Mouse (Mus musculus) neural tube, embryonic 11.5 days (tissue): ENCODE results near the gene Ick. TPM values are rescaled to one million over a fixed set of nuclear protein-coding genes. Genes with fewer than 3 reads are reported as not detected.
"Not testable (repeated sequence)": the region's sequence is repeated elsewhere in the genome, so short reads cannot be mapped to it uniquely, and the experiment has no call there.

Experiments used
- ATAC-seq: fragments of 200-750 bp; cut with Nextera tagmentation; 2 replicates; pipeline ENCODE4 v1.8.0; 2017; ENCODE audit warnings: moderate number of reproducible peaks, mild to moderate bottlenecking, moderate TSS enrichment, moderate library complexity; ENCODE audit not compliant: insufficient read depth, low FRiP score, low TSS enrichment
- DNase-seq: peaks from one replicate; pipeline ENCODE4 v3.0.0-alpha.2; 2015; ENCODE audit warnings: low spot score
- H3K27ac ChIP-seq: fragments of 300-500 bp; sonication (generic); 2 replicates; pipeline ENCODE4 v1.5.1; 2014; ENCODE audit warnings: low read depth, mild to moderate bottlenecking, low read length
- H3K27me3 ChIP-seq: fragments of 300-500 bp; sonication (generic); 2 replicates; pipeline ENCODE4 v1.6.1; 2014; ENCODE audit warnings: mild to moderate bottlenecking, low read length, mixed read lengths; ENCODE audit not compliant: control insufficient read depth, insufficient read depth
- H3K36me3 ChIP-seq: fragments of 300-500 bp; sonication (generic); 2 replicates; pipeline ENCODE4 v1.6.1; 2014; ENCODE audit warnings: mild to moderate bottlenecking, low read length, moderate library complexity, mixed read lengths; ENCODE audit not compliant: control insufficient read depth, insufficient read depth
- H3K4me1 ChIP-seq: fragments of 300-500 bp; sonication (generic); 2 replicates; pipeline ENCODE4 v1.6.1; 2014; ENCODE audit warnings: low read length, mixed read lengths; ENCODE audit not compliant: control insufficient read depth, insufficient read depth
- H3K4me2 ChIP-seq: fragments of 300-500 bp; sonication (generic); 2 replicates; pipeline ENCODE4 v1.6.1; 2014; ENCODE audit warnings: low read depth, mild to moderate bottlenecking, moderate library complexity
- H3K4me3 ChIP-seq: fragments of 300-500 bp; sonication (generic); 2 replicates; pipeline ENCODE4 v1.5.1; 2014; ENCODE audit warnings: low read depth, low read length
- H3K9ac ChIP-seq: fragments of 300-500 bp; sonication (generic); 2 replicates; pipeline ENCODE4 v1.6.1; 2014; ENCODE audit warnings: mild to moderate bottlenecking, low read length
- H3K9me3 ChIP-seq: fragments of 300-500 bp; sonication (generic); 2 replicates; pipeline ENCODE4 v1.6.1; 2016; ENCODE audit warnings: low read length; ENCODE audit not compliant: control insufficient read depth
- WGBS: fragments of 180-500 bp; shearing (Covaris S2); extraction: QIAGEN DNeasy Blood & Tissue Kit; methylation state at CpG from one replicate; pipeline ENCODE4 v1.1.7; 2014; 5-methylcytosine and 5-hydroxymethylcytosine counted together
- polyA plus RNA-seq: library from polyadenylated mRNA; unstranded; fragments of >200 nt; fragmentation: Nextera tagmentation; extraction: Ambion mirVana; gene quantifications from 2 replicates; pipeline ENCODE4 v1.2.1, GENCODE M21; 2014

The Ick gene
- 35.9 and 36.3 TPM in 2 replicates for polyA plus RNA-seq

DNA sequence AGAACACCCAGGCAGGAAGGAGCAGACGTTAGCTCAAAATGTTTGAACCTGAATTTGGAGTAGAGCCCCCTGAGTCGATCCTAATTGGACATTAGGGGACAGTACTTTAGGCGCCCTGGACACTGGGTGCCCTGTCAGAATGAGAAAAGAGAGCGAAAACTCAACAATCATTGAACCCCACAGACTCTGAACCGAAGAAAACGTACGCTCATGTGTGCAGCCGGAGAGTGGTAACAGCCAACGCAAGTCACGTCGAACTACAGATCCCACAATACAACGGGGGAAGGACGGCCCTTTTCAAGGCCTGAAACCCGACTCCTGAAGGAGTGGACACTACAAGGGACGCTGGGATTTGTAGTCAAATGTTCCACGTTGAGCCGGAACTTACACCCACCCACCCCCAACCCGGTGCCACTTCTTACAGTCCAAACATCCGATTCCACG is at the start of gene Ick, which contains the start of gene Fbxo9:
Gene Ick (plus strand): TSS at position 397 of the 444 bp plus-strand sequence.
Gene Fbxo9 (minus strand): TSS at position 270 of the 444 bp plus-strand sequence.
- Histone ChIP-seq H3K9me3 (no peaks in the 10 kb centered on the region), H3K4me2 (peak within 1 kb of the TSS; percentile 91), H3K4me3 (peak within 1 kb of the TSS; percentile 84), H3K27me3 (no peaks in the 10 kb centered on the region), H3K9ac (peak within 1 kb of the TSS; percentile 86), H3K36me3 (no peaks in the 10 kb centered on the region), H3K4me1 (peaks cover 6% of the 10 kb centered on the region; the same call in 1 of the 2 replicates), H3K27ac (peak within 1 kb of the TSS; percentile 80)
- under 1% methylated on average over 20 of the region's 20 CpGs for WGBS
- DNase-seq (peak; percentile 88), ATAC-seq (peak; percentile 89)

- WGBS = 90% methylated on average over 16 of the region's 16 CpGs
- H3K27me3 ChIP-seq = no peaks in the 10 kb centered on the region
- no peaks in the 10 kb centered on the region for H3K36me3 ChIP-seq
- no peaks in the 10 kb centered on the region for H3K4me1 ChIP-seq
- no peak overlapping the region for H3K27ac ChIP-seq
- H3K4me3 ChIP-seq = no peak overlapping the region
- H3K9me3 ChIP-seq = no peaks in the 10 kb centered on the region
- no peak for ATAC-seq
- DNase-seq = no peak
- no peak overlapping the region for H3K9ac ChIP-seq
- no peak overlapping the region for H3K4me2 ChIP-seq
These were observed 49.4 kb upstream of the Ick start for GRCm38 (mm10) chr9:78059525-78060120.

- DNase-seq (no peak), ATAC-seq (no peak)
- 80% methylated on average over 9 of the region's 9 CpGs for WGBS
- Histone ChIP-seq H3K9me3 (no peaks in the 10 kb centered on the region), H3K4me3 (no peak overlapping the region), H3K36me3 (no peaks in the 10 kb centered on the region), H3K27me3 (no peaks in the 10 kb centered on the region), H3K4me1 (no peaks in the 10 kb centered on the region), H3K4me2 (no peak overlapping the region), H3K27ac (no peak overlapping the region), H3K9ac (no peak overlapping the region)
These were observed 46.6 kb upstream of the Ick start for GRCm38 (mm10) chr9:78062392-78062791.

DNA sequence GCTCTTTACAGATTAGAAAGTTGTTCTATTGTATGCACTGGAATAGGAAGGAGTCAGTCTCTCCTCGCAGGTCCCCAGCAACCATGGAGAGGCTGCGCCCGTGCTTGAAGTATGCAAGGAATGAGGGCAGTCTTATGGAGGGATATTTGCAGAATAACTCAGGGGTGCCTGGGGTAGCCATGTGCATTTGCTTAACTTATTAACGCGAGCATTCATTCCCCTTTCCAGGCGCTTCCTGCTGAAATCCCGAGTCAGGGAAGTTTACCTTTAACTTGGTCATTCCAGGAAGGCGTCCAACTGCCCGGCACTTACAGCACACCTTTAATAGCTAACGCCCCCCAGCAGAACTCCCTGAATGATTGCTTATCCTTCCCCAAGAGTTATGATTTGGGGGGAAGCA is 44.9 kb upstream of the Ick start:
- no peak overlapping the region for H3K4me3 ChIP-seq
- H3K27me3 ChIP-seq = no peaks in the 10 kb centered on the region
- no peak overlapping the region for H3K9ac ChIP-seq
- 74% methylated on average over 10 of the region's 10 CpGs for WGBS
- ATAC-seq = no peak
- DNase-seq = no peak
- no peaks in the 10 kb centered on the region for H3K4me1 ChIP-seq
- H3K36me3 ChIP-seq = no peaks in the 10 kb centered on the region
- H3K27ac ChIP-seq = no peak overlapping the region
- H3K4me2 ChIP-seq = no peak overlapping the region
- H3K9me3 ChIP-seq = no peaks in the 10 kb centered on the region

GRCm38 (mm10) chr9:78070496-78070895 is 38.5 kb upstream of the Ick start:
- WGBS = 71% methylated on average over 5 of the region's 5 CpGs
- Histone ChIP-seq H3K9me3 (no peaks in the 10 kb centered on the region), H3K36me3 (no peaks in the 10 kb centered on the region), H3K4me3 (no peak overlapping the region), H3K4me1 (no peaks in the 10 kb centered on the region), H3K4me2 (no peak overlapping the region), H3K9ac (no peak overlapping the region), H3K27me3 (no peaks in the 10 kb centered on the region), H3K27ac (no peak overlapping the region)
- DNase-seq = no peak
- ATAC-seq = no peak

GRCm38 (mm10) chr9:78071626-78072025 is 37.4 kb upstream of the Ick start:
- DNase-seq = no peak
- ATAC-seq = no peak
- Histone ChIP-seq H3K9ac (no peak overlapping the region), H3K27ac (no peak overlapping the region), H3K4me2 (no peak overlapping the region), H3K36me3 (no peaks in the 10 kb centered on the region), H3K27me3 (no peaks in the 10 kb centered on the region), H3K4me3 (no peak overlapping the region), H3K9me3 (no peaks in the 10 kb centered on the region), H3K4me1 (no peaks in the 10 kb centered on the region)
- WGBS = 86% methylated on average over 4 of the region's 4 CpGs

DNA sequence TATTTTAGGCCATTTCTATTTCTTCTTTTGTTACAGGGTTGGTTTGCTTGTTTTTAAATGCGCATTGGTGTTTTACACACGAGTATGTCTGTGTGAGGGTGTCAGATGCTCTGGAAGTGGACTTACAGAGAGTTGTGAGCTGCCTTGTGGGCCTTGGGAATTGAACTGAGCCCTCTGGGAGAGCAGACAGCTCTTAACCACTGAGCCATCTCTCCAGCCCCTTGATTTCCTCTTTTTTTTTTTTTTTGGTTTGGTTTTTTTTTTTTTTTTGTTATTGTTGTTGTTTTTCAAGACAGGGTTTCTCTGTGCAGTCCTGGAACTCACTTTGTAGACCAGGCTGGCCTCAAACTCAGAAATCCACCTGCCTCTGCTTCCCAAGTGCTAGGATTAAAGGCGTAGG is 35.7 kb upstream of the Ick start:
- not testable (repeated sequence) for DNase-seq, H3K27ac ChIP-seq, H3K27me3 ChIP-seq, H3K4me1 ChIP-seq, H3K36me3 ChIP-seq, H3K4me3 ChIP-seq, H3K9ac ChIP-seq, H3K4me2 ChIP-seq, H3K9me3 ChIP-seq, ATAC-seq
- WGBS = 92% methylated on average over 3 of the region's 3 CpGs

- DNase-seq = no peak
- H3K4me3 ChIP-seq = no peak overlapping the region
- 92% methylated on average over 13 of the region's 13 CpGs for whole genome bisulfite sequencing
These were observed 35.2 kb upstream of the Ick start for GRCm38 (mm10) chr9:78073713-78074340.

DNA sequence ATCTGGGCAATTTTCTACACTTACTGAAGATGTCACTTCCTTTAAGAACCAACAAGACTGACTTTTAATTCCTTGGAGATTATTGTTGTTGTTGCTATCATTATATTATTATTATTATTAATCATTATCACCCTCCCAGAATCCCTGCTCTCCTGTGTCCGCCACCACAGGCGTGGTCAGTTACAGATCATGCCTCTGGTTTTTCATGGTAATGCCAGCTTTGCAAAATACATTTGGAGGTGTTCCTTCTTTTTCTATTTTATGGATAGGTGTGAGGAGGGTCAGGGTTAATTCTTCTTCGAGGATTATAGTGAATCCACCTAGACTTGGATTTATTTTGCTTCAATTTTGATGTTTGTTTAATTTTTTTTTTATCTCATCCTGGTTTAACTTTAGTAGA is 33.7 kb upstream of the Ick start:
- WGBS = 93% methylated on average over 3 of the region's 3 CpGs
- ATAC-seq (no peak), DNase-seq (no peak)
- Histone ChIP-seq H3K36me3 (no peaks in the 10 kb centered on the region), H3K4me1 (no peaks in the 10 kb centered on the region), H3K4me3 (no peak overlapping the region), H3K27ac (no peak overlapping the region), H3K4me2 (no peak overlapping the region), H3K9me3 (no peaks in the 10 kb centered on the region), H3K9ac (no peak overlapping the region), H3K27me3 (no peaks in the 10 kb centered on the region)

More at GRCm38 (mm10) chr9:78073713-78074340, 35.2 kb upstream of the Ick start:
- H3K27ac ChIP-seq = no peak overlapping the region
- no peak for ATAC-seq
- H3K27me3 ChIP-seq = no peaks in the 10 kb centered on the region
- H3K4me1 ChIP-seq = no peaks in the 10 kb centered on the region
- no peak overlapping the region for H3K9ac ChIP-seq
- no peaks in the 10 kb centered on the region for H3K9me3 ChIP-seq
- no peaks in the 10 kb centered on the region for H3K36me3 ChIP-seq
- H3K4me2 ChIP-seq = no peak overlapping the region
